Mouse (Mus musculus) thymus, adult 2 months (tissue): Measurements from ENCODE around the gene Man1c1. TPM values are rescaled to one million over a fixed set of nuclear protein-coding genes. Genes with fewer than 3 reads are reported as not detected.

ENCODE experiments used
- DNase-seq: peaks from one replicate; pipeline ENCODE4 v3.0.0; 2021
- H3K27ac ChIP-seq: fragments of 200-500 bp; 2 replicates; pipeline ENCODE4 v1.5.1; 2012; ENCODE audit warnings: low read length, control low read depth; ENCODE audit not compliant: control insufficient read depth, insufficient read depth
- H3K27me3 ChIP-seq: fragments of 200-500 bp; 2 replicates; pipeline ENCODE4 v1.6.1; 2012; ENCODE audit warnings: mild to moderate bottlenecking, low read length, moderate library complexity, mixed read lengths; ENCODE audit not compliant: control insufficient read depth, insufficient read depth
- H3K36me3 ChIP-seq: fragments of 200-500 bp; 2 replicates; pipeline ENCODE4 v1.6.1; 2012; ENCODE audit warnings: mild to moderate bottlenecking, low read length, moderate library complexity; ENCODE audit not compliant: control insufficient read depth, insufficient read depth
- H3K4me1 ChIP-seq: fragments of 200-500 bp; replicated peaks from 2 replicates; pipeline ENCODE4 v1.6.1; 2012; ENCODE audit warnings: low read length; ENCODE audit not compliant: control insufficient read depth, insufficient read depth
- H3K4me3 ChIP-seq: fragments of 200-500 bp; 2 replicates; pipeline ENCODE4 v1.5.1; 2012; ENCODE audit warnings: mild to moderate bottlenecking, low read length, control low read depth, moderate library complexity; ENCODE audit not compliant: control insufficient read depth, insufficient read depth
- CTCF ChIP-seq: fragments of 200-500 bp; IDR thresholded peaks from 2 replicates; pipeline ENCODE4 v1.5.1; 2012; ENCODE audit warnings: mild to moderate bottlenecking, control low read depth, low read length, moderate library complexity, borderline replicate concordance; ENCODE audit not compliant: control insufficient read depth, poor library complexity, insufficient read depth; ENCODE audit errors: extremely low read depth
- POLR2A ChIP-seq: fragments of 200-500 bp; IDR thresholded peaks from 2 replicates; pipeline ENCODE4 v1.6.1; 2012; ENCODE audit warnings: mild to moderate bottlenecking, low read length, control low read depth, moderate library complexity; ENCODE audit not compliant: control insufficient read depth, poor library complexity, insufficient read depth; ENCODE audit errors: extremely low read depth
- WGBS: fragments of 180-500 bp; shearing (Covaris S2); methylation state at CpG from one replicate; pipeline ENCODE4 v1.1.7; 2018; 5-methylcytosine and 5-hydroxymethylcytosine counted together
- polyA plus RNA-seq: library from polyadenylated mRNA; depleted of rRNA; stranded (reverse); fragments of >200 nt; gene quantifications from 2 replicates; pipeline ENCODE4 v1.2.3, GENCODE M21; 2012

Gene Man1c1
- polyA plus RNA-seq, 1 experiment = 5.5 TPM

DNA sequence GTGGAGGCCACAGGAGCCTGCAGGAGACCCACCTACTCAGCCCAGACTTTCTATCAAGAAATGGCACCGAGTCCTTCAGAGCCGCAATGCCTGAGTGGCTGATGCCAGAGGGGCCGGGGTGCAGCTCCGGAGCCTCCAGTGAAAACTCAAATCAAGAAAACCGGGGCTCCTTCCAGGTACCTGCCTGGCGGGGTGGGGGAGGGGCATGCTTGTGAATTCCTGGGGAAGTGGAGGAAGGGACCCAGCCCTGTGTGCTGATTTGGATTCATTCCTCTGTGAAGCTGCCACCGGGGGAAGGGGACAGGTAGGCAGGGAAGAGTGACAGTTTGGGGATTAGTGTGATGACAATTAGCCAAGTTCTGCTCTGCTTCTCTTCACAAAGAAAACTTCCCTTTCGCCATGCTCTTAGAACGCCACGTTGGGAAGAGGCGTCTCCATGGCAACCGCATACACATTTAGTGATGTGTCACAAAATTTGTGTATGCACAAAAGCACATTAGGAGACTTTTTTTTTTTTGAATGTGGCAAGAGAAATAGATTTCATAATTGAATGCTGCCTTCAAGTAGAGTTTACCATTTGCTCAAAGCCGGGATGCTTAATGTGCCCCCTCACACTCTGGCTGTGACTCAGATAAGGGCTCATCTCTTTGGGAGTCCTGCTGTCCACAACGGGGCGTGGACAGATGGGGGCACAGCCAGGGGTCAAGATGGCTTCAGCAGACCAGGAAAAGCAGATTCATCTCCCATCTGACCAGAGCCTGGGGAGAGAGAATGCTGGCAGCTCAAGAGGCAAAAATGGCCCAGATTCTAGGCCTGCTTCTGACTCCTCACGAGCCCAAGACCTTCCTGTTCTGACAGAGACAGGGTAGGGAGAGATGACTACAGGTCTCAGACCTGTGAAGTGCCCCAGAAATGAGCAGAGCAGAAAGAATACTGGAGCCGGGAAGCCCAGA, 26.3 kb downstream of the Man1c1 start:
- TF ChIP-seq CTCF (no peak), POLR2A (no peak)
- H3K27me3 ChIP-seq = no peaks in the 10 kb centered on the region
- 83% methylated on average over 17 of the region's 17 CpGs for WGBS
- no peak overlapping the region for H3K27ac ChIP-seq
- H3K4me3 ChIP-seq = no peak overlapping the region
- H3K36me3 ChIP-seq = no peaks in the 10 kb centered on the region
- H3K4me1 ChIP-seq = peaks cover 7% of the 10 kb centered on the region
- DNase-seq = no peak

GRCm38 (mm10) chr4:134675800-134676199, 28.3 kb downstream of the Man1c1 start:
- Histone ChIP-seq H3K27ac (no peak overlapping the region), H3K4me3 (no peak overlapping the region), H3K27me3 (no peaks in the 10 kb centered on the region; the same call in 1 of the 2 replicates), H3K4me1 (0 out of 2 replicates have a peak, but pooled peaks cover 3% of the 10 kb centered on the region), H3K36me3 (no peaks in the 10 kb centered on the region)
- 95% methylated on average over 8 of the region's 8 CpGs for WGBS
- TF ChIP-seq CTCF (no peak), POLR2A (no peak)
- no peak for DNase-seq

GRCm38 (mm10) chr4:134674970-134675369, 29.1 kb downstream of the Man1c1 start:
- TF ChIP-seq CTCF = no peak
- WGBS = 91% methylated on average over 3 of the region's 3 CpGs
- Histone ChIP-seq H3K36me3 (no peaks in the 10 kb centered on the region), H3K4me3 (no peak overlapping the region), H3K27ac (no peak overlapping the region), H3K27me3 (no peaks in the 10 kb centered on the region; the same call in 1 of the 2 replicates), H3K4me1 (0 out of 2 replicates have a peak, but pooled peaks cover 3% of the 10 kb centered on the region)
- DNase-seq = no peak

DNA sequence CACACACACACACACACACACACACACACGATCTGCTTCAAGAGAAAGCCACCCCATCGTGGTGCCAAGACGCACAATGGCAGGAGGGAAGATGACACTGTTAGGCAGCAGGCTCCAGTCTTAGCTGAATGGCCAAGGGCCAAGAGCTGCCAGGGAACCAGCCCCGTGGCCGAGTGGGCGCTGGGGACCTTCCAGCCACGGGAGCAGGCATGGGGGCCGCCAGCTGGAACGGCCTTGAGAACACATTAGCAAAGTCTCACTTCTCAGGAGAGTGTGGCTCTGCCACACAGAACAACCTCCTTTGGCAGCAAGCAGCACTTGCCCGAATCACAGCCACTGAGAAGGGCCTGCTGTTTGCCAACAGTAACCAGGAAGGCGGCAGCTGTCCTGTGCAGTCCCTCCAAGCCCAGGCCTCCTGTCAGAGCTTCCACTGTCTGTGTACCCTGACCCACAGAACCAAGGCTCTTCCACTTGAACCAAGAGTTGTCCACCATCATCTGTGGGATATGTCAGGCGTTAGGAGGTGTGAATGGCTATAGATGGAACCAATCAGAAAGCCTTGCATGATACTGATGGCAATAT, 30.1 kb downstream of the Man1c1 start:
- DNase-seq = no peak
- WGBS = 96% methylated on average over 12 of the region's 12 CpGs
- Histone ChIP-seq H3K4me1 (0 out of 2 replicates have a peak, but pooled peaks cover 3% of the 10 kb centered on the region), H3K27me3 (no peaks in the 10 kb centered on the region; the same call in 1 of the 2 replicates), H3K4me3 (no peak overlapping the region), H3K36me3 (no peaks in the 10 kb centered on the region), H3K27ac (no peak overlapping the region)
- no peak for TF ChIP-seq CTCF
- no peak for TF ChIP-seq POLR2A

GRCm38 (mm10) chr4:134673151-134673550, 30.9 kb downstream of the Man1c1 start:
- 98% methylated on average over 8 of the region's 8 CpGs for WGBS
- DNase-seq = no peak
- Histone ChIP-seq H3K4me3 (no peak overlapping the region), H3K4me1 (0 out of 2 replicates have a peak, but pooled peaks cover 3% of the 10 kb centered on the region), H3K27me3 (no peaks in the 10 kb centered on the region; the same call in 1 of the 2 replicates), H3K27ac (no peak overlapping the region), H3K36me3 (no peaks in the 10 kb centered on the region)
- TF ChIP-seq CTCF (no peak), POLR2A (no peak)

DNA sequence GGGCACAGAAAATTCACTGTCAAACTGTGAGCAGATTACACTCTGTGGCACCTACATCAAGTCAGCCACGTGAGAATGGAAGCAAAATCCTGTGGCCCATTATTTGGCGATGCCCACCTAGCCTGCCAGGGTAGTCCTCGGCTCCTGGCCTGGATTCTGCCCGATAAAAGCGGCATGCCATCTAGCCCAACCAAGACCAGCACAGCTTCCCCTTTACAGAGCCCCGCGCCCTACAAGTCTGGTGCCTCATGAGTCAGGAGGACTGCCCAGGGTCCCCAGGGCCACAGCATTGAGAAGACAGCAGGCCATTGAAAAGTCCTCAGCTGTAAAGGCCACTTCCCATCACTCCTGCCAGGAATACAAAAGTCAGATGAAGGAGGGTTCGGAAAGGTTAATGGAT, 31.8 kb downstream of the Man1c1 start:
- Histone ChIP-seq H3K27me3 (no peaks in the 10 kb centered on the region; the same call in 1 of the 2 replicates), H3K4me3 (no peak overlapping the region), H3K4me1 (0 out of 2 replicates have a peak, but pooled peaks cover 3% of the 10 kb centered on the region), H3K27ac (no peak overlapping the region), H3K36me3 (no peaks in the 10 kb centered on the region)
- no peak for DNase-seq
- 22% methylated on average over 8 of the region's 8 CpGs for WGBS
- TF ChIP-seq POLR2A = no peak
- no peak for TF ChIP-seq CTCF
